Mouse (Mus musculus): ENCODE data around the gene Nkg7. TPM values are rescaled to one million over a fixed set of nuclear protein-coding genes. Genes with fewer than 3 reads are reported as not detected.
A peak's percentile ranks its signal among the peaks of the same experiment; 100 is the strongest.

The Nkg7 gene
- polyA plus RNA-seq, 1 experiment: not detected

DNA sequence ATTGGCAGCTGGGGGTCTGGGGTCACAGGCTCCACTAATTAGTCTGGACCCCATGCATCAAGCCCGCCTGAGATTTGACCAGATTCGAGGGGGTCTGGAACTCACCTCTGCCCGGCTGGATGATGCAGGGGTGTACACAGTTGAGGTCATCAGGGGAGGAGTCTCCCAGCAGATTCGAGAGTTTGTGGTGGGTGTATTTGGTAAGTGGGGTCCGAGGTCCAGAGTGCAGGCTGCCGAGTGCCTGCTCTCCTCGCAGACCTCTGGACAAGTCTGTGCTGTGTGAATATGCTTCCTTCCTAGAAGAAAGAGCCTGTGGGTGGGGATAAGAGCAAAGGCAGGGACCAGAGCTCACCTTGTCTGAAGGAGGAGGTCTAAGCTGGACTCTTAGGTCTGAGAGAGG, 27.1 kb downstream of the Nkg7 start:
- Histone ChIP-seq H3K4me3 (ENCODE audit: insufficient read depth, low read length) (no peak overlapping the region), H3K4me1 (ENCODE audit: control insufficient read depth, insufficient read depth, low read length) (no peaks in the 10 kb centered on the region)
- no peak for TF ChIP-seq POLR2A (IDR thresholded peaks at IDR 0.05; ENCODE audit: low read depth, low read length)

DNA sequence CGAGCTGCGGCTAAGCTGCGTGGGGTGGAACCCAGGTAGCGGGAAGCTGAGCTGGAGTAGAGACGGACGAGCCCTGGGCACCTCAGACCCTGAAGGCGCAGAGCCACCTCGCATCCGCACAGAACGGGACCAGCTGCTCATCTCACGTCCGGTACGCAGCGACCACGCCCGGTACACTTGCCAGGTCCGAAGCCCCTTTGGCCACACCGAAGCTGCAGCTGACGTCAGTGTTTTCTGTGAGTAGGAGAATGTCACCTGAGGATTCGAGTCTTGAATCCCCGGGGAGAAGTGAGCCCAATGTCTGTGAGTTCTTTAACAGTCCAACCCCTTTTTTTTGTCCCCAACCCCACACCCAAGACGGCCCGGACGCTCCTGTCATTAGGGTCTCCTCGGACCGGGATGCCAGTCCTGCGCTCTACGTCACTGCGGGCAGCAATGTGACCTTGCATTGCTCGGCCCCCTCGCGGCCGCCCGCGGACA, 28.0 kb downstream of the Nkg7 start:
- no peak overlapping the region for H3K27ac ChIP-seq (ENCODE audit: insufficient read depth, low read length)
- H3K4me1 ChIP-seq (ENCODE audit: control insufficient read depth, insufficient read depth, low read length): no peaks in the 10 kb centered on the region
- TF ChIP-seq CTCF (IDR thresholded peaks at IDR 0.05; ENCODE audit: borderline replicate concordance, insufficient read depth, low read length): peak; percentile 40; the same call in 1 of the 2 replicates
- TF ChIP-seq POLR2A (IDR thresholded peaks at IDR 0.05; ENCODE audit: low read depth, low read length): no peak
- peak overlapping the region; percentile 61 for H3K4me3 ChIP-seq (ENCODE audit: insufficient read depth, low read length)

More for the DNA sequence above, 27.1 kb downstream of the Nkg7 start:
- no peak overlapping the region for H3K27ac ChIP-seq (ENCODE audit: insufficient read depth, low read length)

DNA sequence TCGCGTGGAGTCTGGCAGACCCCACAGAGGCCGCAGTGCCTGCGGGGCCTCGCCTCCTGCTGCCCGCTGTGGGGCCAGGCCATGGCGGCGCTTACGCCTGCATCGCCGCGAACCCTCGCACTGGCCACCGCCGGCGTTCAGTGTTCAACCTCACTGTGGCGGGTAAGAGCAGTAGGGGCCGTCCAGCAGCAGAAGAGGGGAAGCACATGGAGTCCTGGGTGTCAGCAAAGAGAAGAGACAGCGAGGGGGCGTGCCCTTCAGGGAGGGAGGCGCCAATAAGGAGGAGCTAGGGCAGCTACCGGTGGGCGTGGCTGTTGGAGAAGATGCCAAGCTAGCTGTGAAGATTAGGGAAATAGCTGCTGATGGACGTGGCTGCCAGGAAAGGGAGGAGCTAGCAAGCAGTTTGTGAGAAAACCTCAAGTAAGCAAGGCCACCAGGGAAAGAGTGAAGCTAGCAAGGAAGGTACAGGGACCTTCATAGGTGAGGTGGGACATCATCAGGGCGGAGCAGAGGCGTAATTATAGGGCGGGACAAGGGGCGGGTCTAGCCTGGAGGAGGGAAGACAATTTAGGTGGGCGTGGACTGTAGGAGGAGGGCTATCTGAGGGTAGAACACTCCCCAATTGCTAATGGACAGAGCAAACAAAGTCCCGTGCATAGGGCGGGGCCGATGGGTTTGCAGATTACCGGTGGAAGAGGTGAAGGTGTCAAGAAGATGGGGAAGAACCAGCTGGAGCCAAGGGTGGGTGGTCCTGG, 28.6 kb downstream of the Nkg7 start:
- Histone ChIP-seq H3K4me3 (ENCODE audit: insufficient read depth, low read length) (peak overlapping the region; percentile 61), H3K27ac (ENCODE audit: insufficient read depth, low read length) (no peak overlapping the region), H3K4me1 (ENCODE audit: control insufficient read depth, insufficient read depth, low read length) (no peaks in the 10 kb centered on the region)
- TF ChIP-seq POLR2A (IDR thresholded peaks at IDR 0.05; ENCODE audit: low read depth, low read length): peak; percentile 37
- TF ChIP-seq CTCF (IDR thresholded peaks at IDR 0.05; ENCODE audit: borderline replicate concordance, insufficient read depth, low read length): no peak

DNA sequence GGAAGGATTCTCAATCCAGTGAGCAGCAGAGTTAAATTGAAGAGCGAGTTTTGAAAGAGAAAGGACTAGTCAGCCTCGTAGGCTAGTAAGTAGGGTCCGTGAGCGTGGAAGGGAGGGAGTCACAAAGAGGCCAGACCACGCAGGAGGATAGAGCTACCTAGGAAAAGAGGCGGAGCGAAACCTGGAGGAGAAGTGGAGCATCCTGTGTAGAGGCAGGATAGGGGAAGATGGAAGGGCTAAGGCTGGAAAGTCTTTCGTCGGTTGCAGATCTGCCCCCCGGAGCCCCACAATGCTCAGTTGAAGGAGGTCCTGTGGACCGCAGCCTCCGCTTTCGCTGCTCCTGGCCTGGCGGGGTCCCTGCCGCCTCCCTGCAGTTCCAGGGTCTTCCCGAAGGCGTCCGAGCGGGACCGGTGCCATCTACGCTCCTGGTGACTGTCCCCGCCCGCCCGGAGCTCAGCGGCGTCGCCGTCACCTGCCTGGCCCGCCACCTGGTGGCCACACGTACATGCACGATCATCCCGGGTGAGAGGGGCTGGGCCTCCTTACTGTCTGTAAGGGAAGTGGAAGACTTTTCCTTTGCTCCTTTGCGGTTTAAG, 29.3 kb downstream of the Nkg7 start:
- Histone ChIP-seq H3K4me1 (ENCODE audit: control insufficient read depth, insufficient read depth, low read length) (no peaks in the 10 kb centered on the region), H3K4me3 (ENCODE audit: insufficient read depth, low read length) (peak overlapping the region; percentile 61), H3K27ac (ENCODE audit: insufficient read depth, low read length) (no peak overlapping the region)
- TF ChIP-seq POLR2A (IDR thresholded peaks at IDR 0.05; ENCODE audit: low read depth, low read length) (no peak), CTCF (IDR thresholded peaks at IDR 0.05; ENCODE audit: borderline replicate concordance, insufficient read depth, low read length) (peak; percentile 95)

DNA sequence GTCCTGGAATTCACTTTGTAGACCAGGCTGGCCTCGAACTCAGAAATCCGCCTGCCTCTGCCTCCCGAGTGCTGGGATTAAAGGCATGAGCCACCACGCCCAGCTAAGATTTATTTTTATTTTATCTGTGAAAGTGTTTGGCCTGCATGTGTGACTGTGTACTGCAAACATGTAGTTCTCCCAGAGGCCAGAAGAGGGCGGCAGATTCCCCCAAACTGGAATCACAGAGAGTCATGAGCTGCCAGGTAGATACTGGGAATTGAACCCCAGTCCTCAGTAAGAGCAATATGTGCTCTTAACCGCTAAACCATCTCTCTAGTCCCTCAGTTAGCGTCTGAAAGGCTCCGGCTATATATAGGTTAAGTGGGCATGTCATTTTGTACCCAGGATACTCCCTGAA, 33.5 kb downstream of the Nkg7 start:
- H3K27ac ChIP-seq (ENCODE audit: insufficient read depth, low read length): no peak overlapping the region
- H3K4me3 ChIP-seq (ENCODE audit: insufficient read depth, low read length): no peak overlapping the region
- TF ChIP-seq CTCF (IDR thresholded peaks at IDR 0.05; ENCODE audit: borderline replicate concordance, insufficient read depth, low read length): no peak
- TF ChIP-seq POLR2A (IDR thresholded peaks at IDR 0.05; ENCODE audit: low read depth, low read length): no peak
- H3K4me1 ChIP-seq (ENCODE audit: control insufficient read depth, insufficient read depth, low read length): no peaks in the 10 kb centered on the region; the same call in 1 of the 2 replicates

- Histone ChIP-seq H3K4me1 (ENCODE audit: control insufficient read depth, insufficient read depth, low read length) (peaks cover 4% of the 10 kb centered on the region), H3K27ac (ENCODE audit: insufficient read depth, low read length) (no peak overlapping the region), H3K4me3 (ENCODE audit: insufficient read depth, low read length) (no peak overlapping the region)
- TF ChIP-seq CTCF (IDR thresholded peaks at IDR 0.05; ENCODE audit: borderline replicate concordance, insufficient read depth, low read length) (no peak), POLR2A (IDR thresholded peaks at IDR 0.05; ENCODE audit: low read depth, low read length) (no peak)
Observed at GRCm38 (mm10) chr7:43475706-43476105, 38.8 kb downstream of the Nkg7 start.

- Histone ChIP-seq H3K4me3 (ENCODE audit: insufficient read depth, low read length) (no peak overlapping the region), H3K4me1 (ENCODE audit: control insufficient read depth, insufficient read depth, low read length) (peaks cover 10% of the 10 kb centered on the region), H3K27ac (ENCODE audit: insufficient read depth, low read length) (no peak overlapping the region)
- TF ChIP-seq POLR2A (IDR thresholded peaks at IDR 0.05; ENCODE audit: low read depth, low read length): no peak
- no peak for TF ChIP-seq CTCF (IDR thresholded peaks at IDR 0.05; ENCODE audit: borderline replicate concordance, insufficient read depth, low read length)
Observed at GRCm38 (mm10) chr7:43476376-43476775, 39.5 kb downstream of the Nkg7 start.

DNA sequence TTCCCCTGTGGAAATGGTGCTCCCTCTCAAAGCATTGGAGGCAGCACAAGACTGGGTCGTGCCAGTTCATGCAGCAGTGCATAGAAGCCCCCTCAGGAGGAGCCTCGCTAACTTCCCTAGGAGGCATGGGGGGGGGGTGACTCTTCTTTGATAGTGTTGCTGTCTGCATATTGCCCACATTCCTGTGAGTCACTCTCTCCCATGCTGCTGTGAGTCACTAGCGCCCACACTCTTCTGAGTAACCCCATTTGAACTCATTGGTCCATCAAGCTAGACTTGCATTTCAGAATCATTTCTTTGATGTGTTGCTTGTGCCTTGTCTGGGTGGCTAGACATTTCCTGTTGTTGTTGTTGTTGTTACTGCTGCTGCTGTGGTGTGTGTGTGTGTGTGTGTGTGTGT, 44.3 kb downstream of the Nkg7 start:
- TF ChIP-seq POLR2A (IDR thresholded peaks at IDR 0.05; ENCODE audit: low read depth, low read length) (no peak), CTCF (IDR thresholded peaks at IDR 0.05; ENCODE audit: borderline replicate concordance, insufficient read depth, low read length) (no peak)
- H3K4me1 ChIP-seq (ENCODE audit: control insufficient read depth, insufficient read depth, low read length): peaks cover 20% of the 10 kb centered on the region
- H3K4me3 ChIP-seq (ENCODE audit: insufficient read depth, low read length): no peak overlapping the region
- H3K27ac ChIP-seq (ENCODE audit: insufficient read depth, low read length): 0 out of 2 replicates have a peak overlapping the region, but pooled peaks have one; percentile 37

DNA sequence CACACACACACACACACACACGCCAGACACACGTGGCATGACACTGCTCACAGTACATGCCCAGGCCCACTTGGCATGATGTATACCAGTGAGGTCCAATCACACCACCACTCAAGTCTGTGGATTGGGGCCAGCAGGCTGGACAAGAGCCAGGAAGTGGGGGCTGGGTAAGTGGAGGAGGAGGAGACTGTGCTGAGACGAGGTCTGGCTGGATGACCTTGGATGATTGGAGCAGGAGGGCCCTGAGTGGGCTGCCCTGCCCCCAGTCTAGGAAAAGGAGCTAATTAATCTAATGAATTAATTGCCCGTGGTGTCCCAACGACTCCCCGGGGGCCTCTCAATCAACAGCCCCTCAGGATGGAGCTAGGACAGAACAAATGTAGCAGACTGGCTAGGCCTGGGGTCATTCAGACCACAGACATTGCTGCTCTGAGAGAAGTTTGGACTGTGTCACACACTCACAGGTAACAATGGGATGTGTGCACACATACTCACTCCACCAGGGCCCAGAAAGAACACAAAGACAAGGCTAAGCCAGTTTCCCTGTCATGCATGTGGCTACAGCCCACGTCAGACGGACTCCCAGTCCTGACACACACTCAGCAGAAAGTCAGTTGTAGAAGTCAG, 45.3 kb downstream of the Nkg7 start:
- TF ChIP-seq POLR2A (IDR thresholded peaks at IDR 0.05; ENCODE audit: low read depth, low read length): no peak
- no peak for TF ChIP-seq CTCF (IDR thresholded peaks at IDR 0.05; ENCODE audit: borderline replicate concordance, insufficient read depth, low read length)
- Histone ChIP-seq H3K27ac (ENCODE audit: insufficient read depth, low read length) (no peak overlapping the region), H3K4me1 (ENCODE audit: control insufficient read depth, insufficient read depth, low read length) (peaks cover 20% of the 10 kb centered on the region), H3K4me3 (ENCODE audit: insufficient read depth, low read length) (no peak overlapping the region)

- peaks cover 20% of the 10 kb centered on the region for H3K4me1 ChIP-seq (ENCODE audit: control insufficient read depth, insufficient read depth, low read length)
- H3K27ac ChIP-seq (ENCODE audit: insufficient read depth, low read length): no peak overlapping the region
- no peak for TF ChIP-seq CTCF (IDR thresholded peaks at IDR 0.05; ENCODE audit: borderline replicate concordance, insufficient read depth, low read length)
- TF ChIP-seq POLR2A (IDR thresholded peaks at IDR 0.05; ENCODE audit: low read depth, low read length): no peak
- H3K4me3 ChIP-seq (ENCODE audit: insufficient read depth, low read length): no peak overlapping the region
Observed at GRCm38 (mm10) chr7:43483236-43483635, 46.4 kb downstream of the Nkg7 start.

Other genes with a start within 250 kb of the Nkg7 start
- gene Zfp715, start 123.8 kb upstream of the Nkg7 start, polyA plus RNA-seq (2011; ENCODE audit: insufficient read length, low read depth, missing spikeins): 18.9 and 19.4 TPM in 2 replicates
- 0.27 TPM in 1 of 2 replicates, not detected in the other for gene Siglecf, start 85.7 kb upstream of the Nkg7 start, polyA plus RNA-seq (2011; ENCODE audit: insufficient read length, low read depth, missing spikeins)
- gene Siglecg, start 28.9 kb upstream of the Nkg7 start, polyA plus RNA-seq (2011; ENCODE audit: insufficient read length, low read depth, missing spikeins): 12.5 and 30.9 TPM in 2 replicates
- gene Lim2, start 9.4 kb upstream of the Nkg7 start, polyA plus RNA-seq (2011; ENCODE audit: insufficient read length, low read depth, missing spikeins): not detected in 2 replicates
- gene Cldnd2, start 3.7 kb downstream of the Nkg7 start, polyA plus RNA-seq (2011; ENCODE audit: insufficient read length, low read depth, missing spikeins): not detected in 2 replicates
- gene Etfb, start 7.0 kb downstream of the Nkg7 start, polyA plus RNA-seq (2011; ENCODE audit: insufficient read length, low read depth, missing spikeins): 104 and 143 TPM in 2 replicates
- gene Gm45233, start 7.1 kb downstream of the Nkg7 start, polyA plus RNA-seq (2011; ENCODE audit: insufficient read length, low read depth, missing spikeins): 0.72 TPM in 1 of 2 replicates, not detected in the other
- gene Vsig10l, start 26.1 kb downstream of the Nkg7 start, polyA plus RNA-seq (2011; ENCODE audit: insufficient read length, low read depth, missing spikeins): 2.6 and 3.1 TPM in 2 replicates
- 19.4 and 23.7 TPM in 2 replicates for gene Iglon5, start 53.0 kb downstream of the Nkg7 start, polyA plus RNA-seq (2011; ENCODE audit: insufficient read length, low read depth, missing spikeins)
- not detected in 2 replicates for gene 4931406B18Rik, start 68.9 kb downstream of the Nkg7 start, polyA plus RNA-seq (2011; ENCODE audit: insufficient read length, low read depth, missing spikeins)
- 0.72 TPM in 1 of 2 replicates, not detected in the other for gene Cd33, start 107.4 kb downstream of the Nkg7 start, polyA plus RNA-seq (2011; ENCODE audit: insufficient read length, low read depth, missing spikeins)
- 2.8 and 4.1 TPM in 2 replicates for gene Zfp658, start 125.2 kb downstream of the Nkg7 start, polyA plus RNA-seq (2011; ENCODE audit: insufficient read length, low read depth, missing spikeins)
- gene Zfp719, start 142.5 kb downstream of the Nkg7 start, polyA plus RNA-seq (2011; ENCODE audit: insufficient read length, low read depth, missing spikeins): 19.8 and 24.2 TPM in 2 replicates
- not detected in 2 replicates for gene Zfp819, start 170.1 kb downstream of the Nkg7 start, polyA plus RNA-seq (2011; ENCODE audit: insufficient read length, low read depth, missing spikeins)
- gene Ceacam18, start 197.6 kb downstream of the Nkg7 start, polyA plus RNA-seq (2011; ENCODE audit: insufficient read length, low read depth, missing spikeins): not detected in 2 replicates
- not detected in 2 replicates for gene Siglece, start 223.1 kb downstream of the Nkg7 start, polyA plus RNA-seq (2011; ENCODE audit: insufficient read length, low read depth, missing spikeins)
- 6.5 and 6.6 TPM in 2 replicates for gene Ctu1, start 234.9 kb downstream of the Nkg7 start, polyA plus RNA-seq (2011; ENCODE audit: insufficient read length, low read depth, missing spikeins)

All from embryonic fibroblast, embryonic 13.5 days (primary cell).